Mouse (Mus musculus) colon, adult 2 months (tissue): ENCODE data around the gene Ugt1a6b. TPM values are rescaled to one million over a fixed set of nuclear protein-coding genes. Genes with fewer than 3 reads are reported as not detected.

Source experiments
- polyA plus RNA-seq: library from polyadenylated mRNA; depleted of rRNA; stranded (reverse); fragments of >200 nt; gene quantifications from 2 replicates; pipeline ENCODE4 v1.2.3, GENCODE M21; 2012; rRNA removed

Gene Ugt1a6b
- polyA plus RNA-seq, result 1.1 and 30.2 TPM in 2 replicates

GRCm38 (mm10) chr1:88103019-88103418, at the start of gene Ugt1a6b:
Gene Ugt1a6b, plus strand, starts transcription at chr1:88103252.

GRCm38 (mm10) chr1:88055088-88055487, 48.0 kb upstream of the Ugt1a6b start, which contains the start of gene Ugt1a10:
Gene Ugt1a10, plus strand, starts transcription at chr1:88055388.

GRCm38 (mm10) chr1:88070495-88070894, 32.6 kb upstream of the Ugt1a6b start, which contains the start of gene Ugt1a9:
Gene Ugt1a9, plus strand, starts transcription at chr1:88070800.

GRCm38 (mm10) chr1:88087513-88087912, 15.5 kb upstream of the Ugt1a6b start, which contains the start of gene Ugt1a8:
Gene Ugt1a8, plus strand, starts transcription at chr1:88087813.

GRCm38 (mm10) chr1:88094941-88095492, 8.0 kb upstream of the Ugt1a6b start, which contains the start of gene Ugt1a7c:
Gene Ugt1a7c, plus strand, starts transcription at chr1:88095062.

GRCm38 (mm10) chr1:88134457-88135011, 31.5 kb downstream of the Ugt1a6b start, which contains the start of gene Ugt1a6a:
Gene Ugt1a6a, plus strand, starts transcription at chr1:88134809.

GRCm38 (mm10) chr1:88165711-88166110, 62.7 kb downstream of the Ugt1a6b start, which contains the start of gene Ugt1a5:
Gene Ugt1a5, plus strand, starts transcription at chr1:88166012.

GRCm38 (mm10) chr1:88200456-88200855, 97.4 kb downstream of the Ugt1a6b start, which contains the start of gene Ugt1a2:
Gene Ugt1a2, plus strand, starts transcription at chr1:88200601.

GRCm38 (mm10) chr1:88205294-88205922, 102.4 kb downstream of the Ugt1a6b start, which contains the start of gene Dnajb3:
Gene Dnajb3, minus strand, starts transcription at chr1:88205782.

GRCm38 (mm10) chr1:88211812-88212211, 108.8 kb downstream of the Ugt1a6b start, which contains the start of gene Ugt1a1:
Gene Ugt1a1, plus strand, starts transcription at chr1:88211959.

GRCm38 (mm10) chr1:88226670-88227379, 123.8 kb downstream of the Ugt1a6b start, which contains the start of gene Mroh2a:
Gene Mroh2a, plus strand, starts transcription at chr1:88226986.

Other genes starting within 250 kb of the Ugt1a6b start
- gene Dgkd, start 250.0 kb upstream of the Ugt1a6b start, polyA plus RNA-seq, result 33.3 and 36.2 TPM in 2 replicates
- gene Usp40, start 94.7 kb upstream of the Ugt1a6b start, polyA plus RNA-seq, result 3.5 and 4.8 TPM in 2 replicates
- gene Ugt1a10, start 47.9 kb upstream of the Ugt1a6b start, polyA plus RNA-seq, result 0.47 TPM in 1 of 2 replicates, not detected in the other
- not detected in 2 replicates for gene Ugt1a9, start 32.5 kb upstream of the Ugt1a6b start, polyA plus RNA-seq
- not detected in 2 replicates for gene Ugt1a8, start 15.4 kb upstream of the Ugt1a6b start, polyA plus RNA-seq
- gene Ugt1a7c, start 8.2 kb upstream of the Ugt1a6b start, polyA plus RNA-seq, result 100.0 and 115 TPM in 2 replicates
- 28.4 and 34.7 TPM in 2 replicates for gene Ugt1a6a, start 31.6 kb downstream of the Ugt1a6b start, polyA plus RNA-seq
- gene Ugt1a5, start 62.8 kb downstream of the Ugt1a6b start, polyA plus RNA-seq, result 0.19 and 0.22 TPM in 2 replicates
- gene Ugt1a2, start 97.3 kb downstream of the Ugt1a6b start, polyA plus RNA-seq, result 0.14 and 0.66 TPM in 2 replicates
- 0.61 and 1.2 TPM in 2 replicates for gene Dnajb3, start 102.5 kb downstream of the Ugt1a6b start, polyA plus RNA-seq
- gene Ugt1a1, start 108.7 kb downstream of the Ugt1a6b start, polyA plus RNA-seq, result 12.7 and 44.6 TPM in 2 replicates
- 0.26 and 0.35 TPM in 2 replicates for gene Mroh2a, start 123.7 kb downstream of the Ugt1a6b start, polyA plus RNA-seq
- gene Hjurp, start 174.4 kb downstream of the Ugt1a6b start, polyA plus RNA-seq, result 34.2 and 59.4 TPM in 2 replicates
- gene Trpm8, start 174.4 kb downstream of the Ugt1a6b start, polyA plus RNA-seq, result not detected in 2 replicates